Mouse (Mus musculus) retina, postnatal 7 days (tissue): Measurements from ENCODE around the gene Dhx37.
"Not testable (repeated sequence)": the region's sequence is repeated elsewhere in the genome, so short reads cannot be mapped to it uniquely, and the experiment has no call there.

Experiments used
- DNase-seq: peaks from one replicate; pipeline ENCODE4 v3.0.0-alpha.2; 2012; ENCODE audit warnings: low read depth, low spot score

Dhx37 gene

GRCm38 (mm10) chr5:125448631-125449030 is 14.7 kb upstream of the Dhx37 start:
- no peak for DNase-seq

GRCm38 (mm10) chr5:125448026-125448425 is 14.1 kb upstream of the Dhx37 start:
- DNase-seq: no peak

GRCm38 (mm10) chr5:125446344-125446743 is 12.4 kb upstream of the Dhx37 start:
- no peak for DNase-seq

GRCm38 (mm10) chr5:125444554-125444953 is 10.6 kb upstream of the Dhx37 start:
- DNase-seq: no peak

GRCm38 (mm10) chr5:125443915-125444314 is 10.0 kb upstream of the Dhx37 start:
- DNase-seq: no peak

- DNase-seq: no peak
Observed at GRCm38 (mm10) chr5:125443335-125443734, 9.4 kb upstream of the Dhx37 start.

- no peak for DNase-seq
Observed at GRCm38 (mm10) chr5:125442136-125442995, 8.4 kb upstream of the Dhx37 start.

- peak; percentile 65 for DNase-seq
Observed at GRCm38 (mm10) chr5:125441234-125442114, 7.6 kb upstream of the Dhx37 start, which contains the start of gene Bri3bp. Gene Bri3bp, plus strand, starts transcription at chr5:125441568.

GRCm38 (mm10) chr5:125440583-125441233 is 6.8 kb upstream of the Dhx37 start:
- DNase-seq: no peak

GRCm38 (mm10) chr5:125434347-125434746 is 426 bp upstream of the Dhx37 start:
- not testable (repeated sequence) for DNase-seq

- not testable (repeated sequence) for DNase-seq
Observed at GRCm38 (mm10) chr5:125432324-125432723, 1.6 kb downstream of the Dhx37 start.

GRCm38 (mm10) chr5:125426343-125426742 is 7.6 kb downstream of the Dhx37 start:
- DNase-seq: no peak

- DNase-seq: no peak
Observed at GRCm38 (mm10) chr5:125425698-125426276, 8.1 kb downstream of the Dhx37 start.

GRCm38 (mm10) chr5:125419124-125419523 is 14.8 kb downstream of the Dhx37 start:
- DNase-seq: no peak

GRCm38 (mm10) chr5:125418636-125419035 is 15.3 kb downstream of the Dhx37 start:
- no peak for DNase-seq

GRCm38 (mm10) chr5:125416183-125416582 is 17.7 kb downstream of the Dhx37 start:
- no peak for DNase-seq

GRCm38 (mm10) chr5:125413763-125414162 is 20.2 kb downstream of the Dhx37 start:
- no peak for DNase-seq

- not testable (repeated sequence) for DNase-seq
Observed at GRCm38 (mm10) chr5:125412536-125412935, 21.4 kb downstream of the Dhx37 start.

- peak; percentile 46 for DNase-seq
Observed at GRCm38 (mm10) chr5:125411972-125412530, 21.9 kb downstream of the Dhx37 start.

GRCm38 (mm10) chr5:125409348-125410090 is 24.4 kb downstream of the Dhx37 start:
- DNase-seq: no peak
